Mouse (Mus musculus) small intestine, adult 2 months (tissue): ENCODE measurements around the gene Tmem198b.

Source experiments
- CTCF ChIP-seq: fragments of 200-500 bp; IDR thresholded peaks from 2 replicates; pipeline ENCODE4 v1.5.1; 2012; ENCODE audit warnings: low read depth, mild to moderate bottlenecking, control low read depth, inconsistent platforms, low read length, moderate library complexity, mixed read lengths; ENCODE audit not compliant: insufficient replicate concordance, insufficient read length; ENCODE audit errors: extremely low read depth
- POLR2A ChIP-seq: fragments of 200-500 bp; IDR thresholded peaks from 2 replicates; pipeline ENCODE4 v1.6.1; 2012; ENCODE audit warnings: low read depth, mild to moderate bottlenecking, control low read depth, inconsistent platforms, low read length, moderate library complexity

DNA sequence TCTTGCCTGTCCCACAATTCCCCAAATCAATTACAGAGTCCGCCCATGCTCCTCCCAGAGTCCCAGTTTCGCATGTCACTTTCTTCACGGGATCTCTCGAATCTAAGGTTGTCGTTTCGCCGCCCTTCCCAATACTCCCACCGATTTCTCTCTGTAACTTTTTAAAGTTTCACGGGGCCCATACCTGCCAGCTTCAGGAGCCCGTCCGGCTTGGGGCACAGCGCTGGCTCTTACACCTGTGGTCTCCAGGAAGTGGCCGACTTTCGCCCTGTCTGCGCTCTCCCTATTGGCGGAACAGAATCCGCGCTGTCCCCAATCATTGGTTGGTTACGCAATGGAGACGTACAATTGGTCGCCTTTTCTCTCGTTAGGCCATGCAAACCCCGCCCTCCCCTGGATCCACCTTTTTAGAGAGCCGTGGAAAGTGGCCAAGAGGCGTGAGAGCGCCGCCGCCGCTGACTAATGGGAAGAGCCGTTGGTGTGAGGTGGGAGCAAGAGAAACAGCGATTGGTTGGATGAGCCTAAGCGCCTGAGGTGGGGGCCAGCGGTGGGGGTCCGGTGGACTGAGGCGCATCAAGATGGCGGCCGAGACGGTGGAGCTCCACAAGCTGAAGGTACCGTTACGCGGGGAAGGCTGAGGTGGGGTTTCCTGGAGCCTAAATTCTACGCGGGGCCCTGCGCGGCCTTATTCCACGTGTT is 17.3 kb upstream of the Tmem198b start, which contains the start of gene Ormdl2:
- no peak for TF ChIP-seq CTCF
- TF ChIP-seq POLR2A, result peak; percentile 81; the same call in 1 of the 2 replicates
